Mouse (Mus musculus) heart, adult 9 months (tissue): ENCODE data around the gene Ccdc172.

Experiments
- DNase-seq, 2 experiments: peaks; one replicate each; pipeline ENCODE4 v3.0.0; 2022; ENCODE audit warnings: low spot score in 2 of 2

Ccdc172 gene

GRCm38 (mm10) chr19:58572429-58573071, 60.8 kb downstream of the Ccdc172 start:
- DNase-seq = no peak

GRCm38 (mm10) chr19:58573072-58573438, 61.3 kb downstream of the Ccdc172 start:
- DNase-seq = no peak

- DNase-seq = no peak
Measured at GRCm38 (mm10) chr19:58582018-58582417, 70.2 kb downstream of the Ccdc172 start.

- DNase-seq = no peak
Measured at GRCm38 (mm10) chr19:58582956-58583355, 71.2 kb downstream of the Ccdc172 start.

- DNase-seq = no peak
Measured at GRCm38 (mm10) chr19:58586046-58586445, 74.3 kb downstream of the Ccdc172 start.

GRCm38 (mm10) chr19:58590251-58590936, 78.6 kb downstream of the Ccdc172 start:
- no peak for DNase-seq

- DNase-seq = no peak
Measured at GRCm38 (mm10) chr19:58600381-58600780, 88.6 kb downstream of the Ccdc172 start.
